Mouse (Mus musculus): ENCODE results near the gene Jakmip3. TPM values are rescaled to one million over a fixed set of nuclear protein-coding genes. Genes with fewer than 3 reads are reported as not detected.

Jakmip3 gene
- total and polyA plus RNA-seq, 3 experiments, result not detected

- DNase-seq (ENCODE audit: low read depth, low spot score), result peak; percentile 99
These were observed 31.0 kb upstream of the Jakmip3 start, which contains the start of gene Bnip3 for GRCm38 (mm10) chr7:138909277-138910192. Gene Bnip3, minus strand, starts transcription at chr7:138909519.

GRCm38 (mm10) chr7:138910193-138910562 lies 30.4 kb upstream of the Jakmip3 start:
- Histone ChIP-seq H3K36me3 (ENCODE audit: control insufficient read depth in 1 of 2, insufficient read depth in 2 of 2, low read length in 2 of 2) (peaks cover 0 to 12% of the 10 kb centered on the region in 2 experiments; a peak in 3 of 4 replicates), H3K4me1 (ENCODE audit: control insufficient read depth in 1 of 2, insufficient read depth in 2 of 2, low read length in 2 of 2) (peaks cover 3 to 19% of the 10 kb centered on the region in 2 experiments; a peak in 3 of 4 replicates), H3K27me3 (ENCODE audit: control insufficient read depth in 1 of 2, insufficient read depth in 2 of 2, low read length in 2 of 2) (no peaks in the 10 kb centered on the region), H3K4me3 (ENCODE audit: control insufficient read depth in 1 of 2, insufficient read depth in 1 of 2, low read depth in 2 of 2, low read length in 2 of 2) (peak overlapping the region; percentile 66 to 81), H3K79me2 (ENCODE audit: control insufficient read depth, insufficient read depth, low read length, poor library complexity) (peaks cover 12% of the 10 kb centered on the region), H3K9ac (ENCODE audit: control insufficient read depth, low read depth, low read length, poor library complexity, severe bottlenecking) (peak overlapping the region; percentile 76), H3K9me3 (replicated peaks; ENCODE audit: insufficient read depth, low read length) (no peaks in the 10 kb centered on the region), H3K27ac (ENCODE audit: control insufficient read depth, low read depth, low read length) (peak overlapping the region; percentile 70)
- DNase-seq (ENCODE audit: low read depth, low spot score), result no peak
- TF ChIP-seq GATA1 (IDR thresholded peaks at IDR 0.05; ENCODE audit: low read depth, low read length) (no peak), NELFE (IDR thresholded peaks at IDR 0.05; ENCODE audit: low read depth, low read length) (no peak), MAFK (IDR thresholded peaks at IDR 0.05; ENCODE audit: borderline replicate concordance, low read depth, low read length) (no peak), MEF2A (IDR thresholded peaks at IDR 0.05; ENCODE audit: extremely low read depth, insufficient replicate concordance, low read depth, low read length, poor library complexity, severe bottlenecking) (no peak), CTCF (IDR thresholded peaks at IDR 0.05 in 2 of 3, conservative IDR thresholded peaks at IDR 0.05 in 1 of 3; ENCODE audit: control insufficient read depth in 1 of 3, insufficient read depth in 1 of 3, low read depth in 2 of 3, low read length in 3 of 3, poor library complexity in 1 of 3, severe bottlenecking in 1 of 3) (no peak), TAL1 (IDR thresholded peaks at IDR 0.05; ENCODE audit: low read length) (no peak), SMC3 (IDR thresholded peaks at IDR 0.05; ENCODE audit: low read depth, low read length) (no peak), USF2 (IDR thresholded peaks at IDR 0.05; ENCODE audit: borderline replicate concordance in 1 of 2, insufficient read depth in 1 of 2, low read depth in 1 of 2, low read length in 2 of 2) (no peak), MYC (IDR thresholded peaks at IDR 0.05; ENCODE audit: low read depth, low read length) (no peak), ZNF384 (IDR thresholded peaks at IDR 0.05; ENCODE audit: low read depth, low read length) (no peak), GABPA (IDR thresholded peaks at IDR 0.05; ENCODE audit: low read depth, low read length) (no peak), BHLHE40 (IDR thresholded peaks at IDR 0.05; ENCODE audit: borderline replicate concordance, low read depth, low read length) (no peak), POLR2A (IDR thresholded peaks at IDR 0.05; ENCODE audit: control insufficient read depth in 1 of 2, insufficient read depth in 1 of 2, low read depth in 1 of 2, low read length in 2 of 2, poor library complexity in 1 of 2) (no peak), USF1 (IDR thresholded peaks at IDR 0.05; ENCODE audit: low read depth, low read length) (no peak), CHD2 (IDR thresholded peaks at IDR 0.05; ENCODE audit: low read length) (no peak), EP300 (IDR thresholded peaks at IDR 0.05; ENCODE audit: low read depth in 1 of 2, low read length in 2 of 2) (no peak), ZC3H11A (IDR thresholded peaks at IDR 0.05; ENCODE audit: low read depth, low read length) (no peak), JUND (IDR thresholded peaks at IDR 0.05; ENCODE audit: low read depth, low read length) (no peak), KAT2A (conservative IDR thresholded peaks at IDR 0.05; ENCODE audit: low read depth, low read length) (no peak)

More at GRCm38 (mm10) chr7:138909277-138910192, 31.0 kb upstream of the Jakmip3 start, which contains the start of gene Bnip3:
- Histone ChIP-seq H3K4me1 (ENCODE audit: control insufficient read depth in 1 of 2, insufficient read depth in 2 of 2, low read length in 2 of 2) (peaks cover 3 to 19% of the 10 kb centered on the region in 2 experiments), H3K27me3 (ENCODE audit: control insufficient read depth in 1 of 2, insufficient read depth in 2 of 2, low read length in 2 of 2) (no peaks in the 10 kb centered on the region), H3K9me3 (replicated peaks; ENCODE audit: insufficient read depth, low read length) (no peaks in the 10 kb centered on the region), H3K4me3 (ENCODE audit: control insufficient read depth in 1 of 2, insufficient read depth in 1 of 2, low read depth in 2 of 2, low read length in 2 of 2) (peak within 1 kb of the TSS; percentile 93), H3K27ac (ENCODE audit: control insufficient read depth, low read depth, low read length) (peak within 1 kb of the TSS; percentile 70), H3K9ac (ENCODE audit: control insufficient read depth, low read depth, low read length, poor library complexity, severe bottlenecking) (peak within 1 kb of the TSS; percentile 77), H3K36me3 (ENCODE audit: control insufficient read depth in 1 of 2, insufficient read depth in 2 of 2, low read length in 2 of 2) (peaks cover 0 to 12% of the 10 kb centered on the region in 2 experiments; a peak in 3 of 4 replicates), H3K79me2 (ENCODE audit: control insufficient read depth, insufficient read depth, low read length, poor library complexity) (peaks cover 12% of the 10 kb centered on the region)
- TF ChIP-seq SIN3A (IDR thresholded peaks at IDR 0.05; ENCODE audit: low read length) (peak; percentile 74), MAFK (IDR thresholded peaks at IDR 0.05; ENCODE audit: borderline replicate concordance, low read depth, low read length) (no peak), CHD1 (IDR thresholded peaks at IDR 0.05; ENCODE audit: low read depth, low read length) (no peak), MYC (IDR thresholded peaks at IDR 0.05; ENCODE audit: low read depth, low read length) (peak; percentile 57; the same call in 1 of the 2 replicates), ZNF384 (IDR thresholded peaks at IDR 0.05; ENCODE audit: low read depth, low read length) (no peak), BHLHE40 (IDR thresholded peaks at IDR 0.05; ENCODE audit: borderline replicate concordance, low read depth, low read length) (peak; percentile 99), POLR2A (IDR thresholded peaks at IDR 0.05; ENCODE audit: control insufficient read depth in 1 of 2, insufficient read depth in 1 of 2, low read depth in 1 of 2, low read length in 2 of 2, poor library complexity in 1 of 2) (peak; percentile 70 to 86), NRF1 (IDR thresholded peaks at IDR 0.05; ENCODE audit: insufficient read depth, low read depth, low read length, poor library complexity, severe bottlenecking) (peak; percentile 74), MAZ (IDR thresholded peaks at IDR 0.05; ENCODE audit: low read depth, low read length) (peak; percentile 80; the same call in 1 of the 2 replicates), TCF12 (IDR thresholded peaks at IDR 0.05; ENCODE audit: low read depth, low read length) (peak; percentile 35; the same call in 1 of the 2 replicates), E2F4 (IDR thresholded peaks at IDR 0.05; ENCODE audit: borderline replicate concordance, low read depth, low read length) (no peak), NELFE (IDR thresholded peaks at IDR 0.05; ENCODE audit: low read depth, low read length) (peak; percentile 63), POLR2AphosphoS2 (IDR thresholded peaks at IDR 0.05; ENCODE audit: low read length) (peak; percentile 47; the same call in 1 of the 2 replicates), ZMIZ1 (IDR thresholded peaks at IDR 0.05; ENCODE audit: low read depth, low read length) (no peak), TBP (IDR thresholded peaks at IDR 0.05; ENCODE audit: low read depth, low read length) (peak; percentile 66; the same call in 1 of the 2 replicates), MXI1 (IDR thresholded peaks at IDR 0.05; ENCODE audit: low read depth, low read length) (peak; percentile 66; the same call in 1 of the 2 replicates), USF1 (IDR thresholded peaks at IDR 0.05; ENCODE audit: low read depth, low read length) (peak; percentile 67), UBTF (IDR thresholded peaks at IDR 0.05; ENCODE audit: borderline replicate concordance, insufficient read depth, low read depth, low read length) (peak; percentile 40; the same call in 1 of the 2 replicates), MAX (IDR thresholded peaks at IDR 0.05; ENCODE audit: low read length) (peak; percentile 43)

Measured in MEL (cell line).